Mouse (Mus musculus) kidney, embryonic 15.5 days (tissue): ENCODE measurements around the gene Gm10563. TPM values are rescaled to one million over a fixed set of nuclear protein-coding genes. Genes with fewer than 3 reads are reported as not detected.

Source experiments
- ATAC-seq: fragments of 200-750 bp; cut with Nextera tagmentation; replicated peaks from 2 replicates; pipeline ENCODE4 v1.8.0; 2017; ENCODE audit warnings: moderate TSS enrichment; ENCODE audit not compliant: low FRiP score
- H3K27ac ChIP-seq: fragments of 300-500 bp; sonication (generic); 2 replicates; pipeline ENCODE4 v1.5.1; 2015; ENCODE audit warnings: mild to moderate bottlenecking, inconsistent platforms
- H3K27me3 ChIP-seq: fragments of 300-500 bp; sonication (generic); 2 replicates; pipeline ENCODE4 v1.6.1; 2015; ENCODE audit warnings: inconsistent platforms
- H3K36me3 ChIP-seq: fragments of 300-500 bp; sonication (generic); 2 replicates; pipeline ENCODE4 v1.6.1; 2015; ENCODE audit warnings: inconsistent platforms
- H3K4me1 ChIP-seq: fragments of 300-500 bp; sonication (generic); 2 replicates; pipeline ENCODE4 v1.6.1; 2015; ENCODE audit warnings: inconsistent platforms
- H3K4me2 ChIP-seq: fragments of 300-500 bp; sonication (generic); 2 replicates; pipeline ENCODE4 v1.6.1; 2015; ENCODE audit warnings: moderate library complexity, mild to moderate bottlenecking, inconsistent platforms
- H3K4me3 ChIP-seq: fragments of 300-500 bp; sonication (generic); replicated peaks from 2 replicates; pipeline ENCODE4 v1.5.1; 2015; ENCODE audit warnings: mild to moderate bottlenecking, inconsistent platforms
- H3K9ac ChIP-seq: fragments of 300-500 bp; sonication (generic); 2 replicates; pipeline ENCODE4 v1.6.1; 2015; ENCODE audit warnings: mild to moderate bottlenecking, inconsistent platforms
- H3K9me3 ChIP-seq: fragments of 300-500 bp; sonication (generic); replicated peaks from 2 replicates; pipeline ENCODE4 v1.6.1; 2016; ENCODE audit warnings: inconsistent platforms
- WGBS: fragments of 180-500 bp; shearing (Covaris S2); methylation state at CpG from one replicate; pipeline ENCODE4 v1.1.7; 2015; ENCODE audit warnings: mixed read lengths; 5-methylcytosine and 5-hydroxymethylcytosine counted together
- polyA plus RNA-seq: library from polyadenylated mRNA; unstranded; fragments of >200 nt; fragmentation: Nextera tagmentation; extraction: Ambion mirVana; gene quantifications from 2 replicates; pipeline ENCODE4 v1.2.1, GENCODE M21; 2015

The Gm10563 gene
- polyA plus RNA-seq, 1 experiment from 2014 or later: not detected

DNA sequence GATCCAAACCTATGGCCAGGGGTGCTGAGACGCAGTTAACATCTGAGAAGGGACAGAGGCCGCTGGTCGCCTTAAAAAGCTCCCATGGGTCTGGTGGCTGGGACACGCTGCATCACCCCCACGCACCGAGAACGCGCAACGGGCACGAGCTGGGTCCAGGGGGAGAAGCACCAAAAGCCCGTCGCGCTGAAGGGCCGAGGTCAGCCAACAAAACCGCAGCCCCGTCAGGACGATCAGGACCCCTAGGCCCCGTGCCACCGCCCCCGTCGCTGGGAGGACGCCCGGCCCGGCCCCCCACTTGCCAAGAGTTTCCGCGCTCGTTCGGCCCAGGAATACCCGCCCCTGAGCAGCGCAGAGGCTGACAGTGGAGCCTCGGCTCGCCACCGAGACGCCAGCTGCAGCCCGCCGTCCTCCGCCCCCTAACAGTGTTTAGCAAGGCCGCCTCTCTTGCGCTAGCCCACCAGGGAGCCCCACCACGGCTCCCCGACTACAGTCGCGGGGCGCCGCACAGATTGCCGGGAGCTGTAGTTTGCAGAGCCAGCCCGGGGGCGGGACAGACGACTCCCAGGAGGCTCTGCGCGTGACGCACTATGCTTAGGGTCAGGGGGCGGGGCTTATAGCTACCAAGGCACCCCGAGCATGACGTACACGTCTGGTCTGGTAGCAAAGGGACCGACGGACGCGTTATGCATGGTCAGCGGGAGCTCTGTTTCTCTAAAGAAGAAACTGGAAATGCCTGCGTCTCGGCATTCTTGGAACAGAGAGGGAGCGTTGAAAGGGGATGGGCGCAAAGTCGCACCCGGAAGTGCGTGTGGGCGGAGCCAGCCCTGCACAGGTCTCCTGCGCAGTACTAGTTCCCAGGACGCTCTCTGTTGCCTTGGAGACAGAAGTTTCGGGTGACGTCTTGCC is 23.7 kb upstream of the Gm10563 start, which contains the start of gene Mib2:
TSS of gene Mib2 (minus strand) at position 510 of the 909 bp plus-strand sequence.
- peak within 1 kb of the TSS; percentile 85 for H3K27ac ChIP-seq
- peaks cover 11% of the 10 kb centered on the region for H3K4me1 ChIP-seq
- H3K9me3 ChIP-seq: no peaks in the 10 kb centered on the region
- H3K4me2 ChIP-seq: peak within 1 kb of the TSS; percentile 84
- WGBS: under 1% methylated on average over 73 of the region's 73 CpGs
- peak; percentile 99 for ATAC-seq
- peak within 1 kb of the TSS; percentile 94 for H3K4me3 ChIP-seq
- peak within 1 kb of the TSS; percentile 77 for H3K9ac ChIP-seq
- no peaks in the 10 kb centered on the region; the same call in 1 of the 2 replicates for H3K27me3 ChIP-seq
- peaks cover 20% of the 10 kb centered on the region; the same call in 1 of the 2 replicates for H3K36me3 ChIP-seq

DNA sequence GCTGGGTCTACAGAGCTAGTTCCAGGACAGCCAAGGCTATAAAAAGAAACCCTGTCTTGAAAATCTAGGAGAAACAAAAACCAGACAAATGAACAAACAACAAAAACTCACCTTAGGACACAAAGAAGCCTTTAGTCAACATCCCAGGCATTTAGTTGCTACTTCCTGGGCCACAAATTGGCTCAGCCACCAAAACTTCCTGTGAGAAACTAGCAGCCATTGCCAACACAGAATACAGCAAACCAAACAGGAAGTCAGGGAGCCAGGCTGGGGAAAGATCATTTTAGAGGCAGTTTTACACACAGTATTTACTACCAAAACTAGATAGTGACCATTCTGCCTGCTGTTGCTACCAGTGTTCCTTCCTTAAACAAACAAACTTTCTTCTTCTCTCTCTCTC is 21.7 kb upstream of the Gm10563 start:
- no peak overlapping the region for H3K4me3 ChIP-seq
- no peaks in the 10 kb centered on the region for H3K9me3 ChIP-seq
- H3K27ac ChIP-seq: peak overlapping the region; percentile 7; the same call in 1 of the 2 replicates
- H3K27me3 ChIP-seq: no peaks in the 10 kb centered on the region
- peaks cover 20% of the 10 kb centered on the region; the same call in 1 of the 2 replicates for H3K36me3 ChIP-seq
- H3K4me1 ChIP-seq: peaks cover 11% of the 10 kb centered on the region
- H3K4me2 ChIP-seq: no peak overlapping the region
- no peak overlapping the region for H3K9ac ChIP-seq
- no peak for ATAC-seq

DNA sequence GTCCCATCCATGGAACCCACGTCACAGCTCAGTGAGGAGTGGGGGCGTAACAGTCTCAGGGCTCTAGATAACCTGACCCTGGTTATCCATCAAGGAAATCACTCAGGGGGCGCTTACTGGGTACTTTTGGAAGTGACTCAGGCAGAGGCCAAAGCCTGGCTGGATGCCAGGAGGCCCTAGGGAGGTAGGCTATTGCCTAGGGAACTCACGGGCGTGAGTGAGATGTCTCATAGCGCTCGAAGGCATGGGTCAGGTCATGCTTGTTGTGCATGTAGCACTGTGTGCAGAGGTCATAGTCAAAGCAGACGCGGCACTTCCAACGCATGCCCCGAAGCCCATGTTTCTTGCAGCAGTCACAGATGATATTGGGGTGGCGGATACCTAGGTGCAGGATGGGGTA is 15.4 kb upstream of the Gm10563 start:
- no peak overlapping the region for H3K27ac ChIP-seq
- 69% methylated on average over 12 of the region's 12 CpGs for WGBS
- ATAC-seq: no peak

DNA sequence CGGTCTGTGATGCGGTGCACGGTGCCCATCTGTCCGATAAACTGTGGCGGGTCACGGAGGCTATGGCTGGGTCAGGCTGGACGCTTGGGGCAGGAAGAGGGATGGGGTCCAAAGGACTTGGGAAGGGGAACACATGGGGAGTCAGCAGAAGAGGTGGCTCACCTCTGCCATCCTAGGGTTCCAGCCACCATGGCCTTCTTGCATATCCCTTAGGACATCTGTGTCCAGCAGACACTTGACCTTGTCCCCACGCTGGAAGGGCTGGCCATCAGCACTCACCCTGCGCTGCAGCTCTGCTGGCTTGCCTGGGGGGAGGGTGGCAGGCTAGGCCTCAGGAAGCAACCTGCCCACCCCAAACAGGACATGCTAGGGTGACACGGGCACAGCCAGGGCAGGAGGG is 13.8 kb upstream of the Gm10563 start:
- no peak for ATAC-seq
- no peak overlapping the region for H3K27ac ChIP-seq

More for the DNA sequence above, 15.4 kb upstream of the Gm10563 start:
- Histone ChIP-seq H3K9ac (no peak overlapping the region), H3K4me2 (no peak overlapping the region), H3K36me3 (peaks cover 43% of the 10 kb centered on the region), H3K27me3 (peaks cover 7% of the 10 kb centered on the region), H3K4me1 (0 out of 2 replicates have a peak, but pooled peaks cover 5% of the 10 kb centered on the region), H3K9me3 (no peaks in the 10 kb centered on the region), H3K4me3 (no peak overlapping the region)

GRCm38 (mm10) chr4:155656214-155656751 is 11.1 kb upstream of the Gm10563 start:
- ATAC-seq: no peak
- 0 out of 2 replicates have a peak overlapping the region, but pooled peaks have one; percentile 1 for H3K9ac ChIP-seq
- H3K4me1 ChIP-seq: peaks cover 48% of the 10 kb centered on the region
- 88% methylated on average over 13 of the region's 13 CpGs for WGBS
- H3K9me3 ChIP-seq: no peaks in the 10 kb centered on the region
- no peak overlapping the region for H3K27ac ChIP-seq
- H3K27me3 ChIP-seq: peaks cover 49% of the 10 kb centered on the region
- H3K36me3 ChIP-seq: peaks cover 32% of the 10 kb centered on the region
- no peak overlapping the region for H3K4me3 ChIP-seq
- no peak overlapping the region for H3K4me2 ChIP-seq

More for the DNA sequence above, 13.8 kb upstream of the Gm10563 start:
- H3K4me2 ChIP-seq: no peak overlapping the region
- no peak overlapping the region for H3K4me3 ChIP-seq
- no peaks in the 10 kb centered on the region for H3K9me3 ChIP-seq
- peaks cover 34% of the 10 kb centered on the region for H3K36me3 ChIP-seq
- H3K27me3 ChIP-seq: peaks cover 24% of the 10 kb centered on the region
- peaks cover 21% of the 10 kb centered on the region for H3K4me1 ChIP-seq
- H3K9ac ChIP-seq: no peak overlapping the region
- 92% methylated on average over 9 of the region's 10 CpGs for WGBS

GRCm38 (mm10) chr4:155654456-155655298 is 9.5 kb upstream of the Gm10563 start:
- Histone ChIP-seq H3K4me3 (peak overlapping the region; percentile 53), H3K36me3 (peaks cover 45% of the 10 kb centered on the region), H3K9me3 (no peaks in the 10 kb centered on the region), H3K27ac (no peak overlapping the region), H3K4me1 (peaks cover 49% of the 10 kb centered on the region), H3K27me3 (peaks cover 51% of the 10 kb centered on the region), H3K9ac (peak overlapping the region; percentile 45), H3K4me2 (peak overlapping the region; percentile 83)
- WGBS: under 1% methylated on average over 52 of the region's 52 CpGs
- peak; percentile 41 for ATAC-seq

DNA sequence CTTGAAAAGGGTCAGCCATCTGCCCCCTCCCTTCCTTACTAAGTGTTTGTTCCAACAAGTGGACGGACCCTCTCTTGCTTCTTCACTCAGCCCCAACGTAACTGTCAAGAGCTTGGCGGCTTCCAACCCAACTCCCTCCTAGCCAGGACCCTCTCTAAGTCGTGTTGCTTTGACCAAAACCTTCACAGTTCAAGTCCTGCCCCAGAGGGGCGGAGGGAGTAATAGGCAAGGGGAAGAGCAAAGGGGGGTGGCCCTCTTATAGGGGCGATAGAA is 8.9 kb upstream of the Gm10563 start:
- H3K27ac ChIP-seq: no peak overlapping the region
- H3K27me3 ChIP-seq: peaks cover 51% of the 10 kb centered on the region
- peak overlapping the region; percentile 53 for H3K4me3 ChIP-seq
- 1% methylated on average over 6 of the region's 6 CpGs for WGBS
- H3K4me1 ChIP-seq: peaks cover 49% of the 10 kb centered on the region
- H3K9me3 ChIP-seq: no peaks in the 10 kb centered on the region
- peak overlapping the region; percentile 45 for H3K9ac ChIP-seq
- ATAC-seq: 0 out of 2 replicates have a peak, but pooled peaks have one; percentile 3
- H3K36me3 ChIP-seq: peaks cover 49% of the 10 kb centered on the region
- peak overlapping the region; percentile 83 for H3K4me2 ChIP-seq

- Histone ChIP-seq H3K9ac (peak overlapping the region; percentile 59), H3K36me3 (peaks cover 49% of the 10 kb centered on the region), H3K9me3 (no peaks in the 10 kb centered on the region), H3K27me3 (peaks cover 51% of the 10 kb centered on the region), H3K27ac (peak overlapping the region; percentile 85), H3K4me3 (peak overlapping the region; percentile 53), H3K4me2 (peak overlapping the region; percentile 83), H3K4me1 (peaks cover 49% of the 10 kb centered on the region)
- ATAC-seq: peak; percentile 10
- WGBS: 2% methylated on average over 31 of the region's 31 CpGs
Observed at GRCm38 (mm10) chr4:155653451-155654182, 8.4 kb upstream of the Gm10563 start.

GRCm38 (mm10) chr4:155653086-155653450 is 7.9 kb upstream of the Gm10563 start, which contains the start of gene Mmp23:
Mmp23 (minus strand) TSS chr4:155653384.
- Histone ChIP-seq H3K27ac (peak within 1 kb of the TSS; percentile 85), H3K4me2 (peak within 1 kb of the TSS; percentile 83), H3K36me3 (peaks cover 52% of the 10 kb centered on the region), H3K4me1 (peaks cover 49% of the 10 kb centered on the region), H3K9ac (peak within 1 kb of the TSS; percentile 59), H3K9me3 (no peaks in the 10 kb centered on the region), H3K4me3 (peak within 1 kb of the TSS; percentile 53), H3K27me3 (peaks cover 51% of the 10 kb centered on the region)
- ATAC-seq: peak; percentile 69
- 1% methylated on average over 33 of the region's 33 CpGs for WGBS

GRCm38 (mm10) chr4:155652283-155653085 is 7.3 kb upstream of the Gm10563 start:
- ATAC-seq: no peak
- peak overlapping the region; percentile 85 for H3K27ac ChIP-seq
- H3K4me2 ChIP-seq: peak overlapping the region; percentile 83
- peaks cover 51% of the 10 kb centered on the region for H3K27me3 ChIP-seq
- WGBS: 20% methylated on average over 36 of the region's 36 CpGs
- H3K9ac ChIP-seq: peak overlapping the region; percentile 59
- peak overlapping the region; percentile 53 for H3K4me3 ChIP-seq
- H3K4me1 ChIP-seq: peaks cover 49% of the 10 kb centered on the region
- peaks cover 58% of the 10 kb centered on the region for H3K36me3 ChIP-seq
- no peaks in the 10 kb centered on the region for H3K9me3 ChIP-seq
